Mouse (Mus musculus): ENCODE data around the gene Gsta3.
A peak's percentile ranks its signal among the peaks of the same experiment; 100 is the strongest.
"Not testable (repeated sequence)": the region's sequence is repeated elsewhere in the genome, so short reads cannot be mapped to it uniquely, and the experiment has no call there.

Gene Gsta3

GRCm38 (mm10) chr1:21253856-21254255 lies 13.5 kb downstream of the Gsta3 start:
- no peak for DNase-seq

- DNase-seq = no peak
These were observed 15.4 kb downstream of the Gsta3 start for GRCm38 (mm10) chr1:21255625-21256345.

DNA sequence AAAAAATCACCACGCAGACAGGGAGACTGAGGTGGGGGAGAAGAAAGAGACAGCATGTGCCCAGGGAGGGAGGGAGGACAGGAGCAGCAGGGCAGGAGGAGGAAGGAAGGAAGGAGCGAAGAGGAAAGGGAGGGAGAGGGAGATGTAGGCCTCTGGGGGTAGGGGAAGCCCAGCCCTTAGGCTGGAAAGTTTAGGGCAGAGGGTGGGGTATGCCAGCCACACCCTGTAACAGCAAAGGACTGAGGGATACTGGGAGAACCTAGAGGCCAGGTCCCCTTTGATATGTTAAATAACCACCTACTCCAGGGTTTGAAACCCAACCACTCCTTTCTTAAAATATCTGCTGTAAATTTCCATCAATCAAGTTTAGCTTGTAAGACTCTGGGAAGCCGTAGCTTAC lies 16.0 kb downstream of the Gsta3 start:
- DNase-seq = no peak

DNA sequence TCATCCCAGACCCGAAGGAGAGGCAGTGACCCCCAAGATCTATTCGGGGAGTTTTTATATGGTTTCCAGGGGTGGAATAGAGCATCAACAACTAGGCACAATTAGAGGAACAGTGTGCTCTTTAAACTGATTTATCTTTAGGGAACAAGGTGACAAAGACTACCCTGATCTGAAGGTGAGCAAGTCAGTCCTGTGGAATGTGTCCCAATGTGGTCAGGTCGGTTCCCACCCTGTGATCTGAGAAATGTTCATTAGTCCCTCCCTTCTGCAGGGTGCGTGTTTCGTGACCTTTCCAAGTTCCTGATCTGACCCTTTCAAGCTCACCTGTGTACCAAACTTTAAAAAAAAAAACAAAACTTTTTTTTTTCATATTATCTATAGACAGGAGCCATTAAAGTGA lies 16.5 kb downstream of the Gsta3 start:
- no peak for DNase-seq

GRCm38 (mm10) chr1:21259981-21260380 lies 19.6 kb downstream of the Gsta3 start:
- DNase-seq = not testable (repeated sequence)

DNA sequence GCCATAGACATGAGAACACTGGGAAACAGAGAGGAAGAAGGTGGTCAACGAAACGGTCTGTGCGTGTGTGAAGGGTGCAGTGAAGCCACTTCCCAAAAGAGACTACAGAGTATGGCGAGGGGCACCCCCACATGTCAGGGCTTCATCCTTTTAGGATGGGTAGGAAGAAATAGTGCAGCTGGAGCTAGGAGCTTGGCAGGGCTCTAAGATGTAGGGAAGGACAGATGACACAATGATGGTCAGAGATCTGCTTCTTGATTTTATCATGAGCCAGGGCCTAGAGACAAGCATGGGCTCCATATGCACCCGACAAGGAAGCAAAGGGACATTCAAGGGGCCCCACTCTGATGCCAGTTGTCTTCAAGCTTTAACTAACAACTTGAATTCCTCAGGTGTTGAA lies 22.0 kb downstream of the Gsta3 start:
- no peak for DNase-seq

DNA sequence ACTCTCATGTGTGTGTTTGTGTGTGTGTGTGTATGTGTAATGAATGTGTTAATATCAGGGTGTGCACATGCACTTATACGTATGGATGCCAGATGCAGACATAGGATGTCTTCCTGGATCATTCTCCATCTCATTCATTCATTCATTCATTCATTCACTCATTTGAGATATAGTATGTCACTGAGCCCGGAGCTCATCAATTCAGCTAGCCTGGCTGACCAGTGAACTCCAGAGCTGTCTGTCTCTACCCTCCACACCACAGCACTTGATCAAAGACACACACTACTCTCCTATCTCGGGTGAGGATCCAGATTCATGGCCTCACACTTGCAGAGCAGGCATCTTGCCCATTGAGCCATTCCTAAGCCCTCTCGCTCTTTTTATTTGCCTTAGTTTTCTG lies 23.6 kb downstream of the Gsta3 start:
- no peak for DNase-seq

DNA sequence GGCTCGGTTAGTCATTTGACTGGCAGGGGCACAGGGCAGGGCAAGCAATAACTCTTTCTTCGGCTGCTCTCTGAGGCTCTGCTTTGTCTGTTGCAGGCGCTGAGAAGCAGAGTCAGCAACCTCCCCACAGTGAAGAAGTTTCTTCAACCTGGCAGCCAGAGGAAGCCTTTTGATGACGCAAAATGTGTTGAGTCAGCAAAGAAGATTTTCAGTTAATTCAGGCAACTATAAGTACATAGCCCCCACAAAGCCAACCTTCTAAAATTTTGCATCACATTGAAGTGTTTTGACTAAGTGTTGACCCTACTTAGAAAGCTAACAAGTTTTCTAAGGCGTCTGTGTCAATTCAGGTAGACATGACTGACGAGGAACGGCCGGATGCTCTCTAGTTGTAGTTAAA lies 24.4 kb downstream of the Gsta3 start:
- no peak for DNase-seq

- no peak for DNase-seq
These were observed 26.4 kb downstream of the Gsta3 start for GRCm38 (mm10) chr1:21266766-21267165.

DNA sequence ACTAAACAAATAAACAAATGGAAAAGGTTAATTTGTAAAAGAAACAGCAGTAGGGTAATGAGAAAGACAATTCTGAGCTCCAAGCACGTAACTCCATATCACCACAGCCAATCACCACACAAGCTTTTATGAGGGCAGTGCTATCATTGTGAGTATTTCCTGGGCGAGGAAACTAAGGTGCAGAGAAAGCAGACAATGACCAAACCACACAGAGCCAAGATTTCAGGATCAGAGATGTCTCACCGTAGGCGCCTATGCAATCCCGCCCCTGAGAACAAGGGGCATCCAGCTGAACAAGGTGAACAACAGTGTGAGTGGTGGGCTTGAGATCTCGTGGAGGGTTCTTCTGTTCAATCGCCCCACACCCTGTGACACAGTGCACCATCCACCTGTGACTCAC lies 27.1 kb downstream of the Gsta3 start:
- DNase-seq = not testable (repeated sequence)

- DNase-seq = peak; percentile 82
These were observed 31.1 kb downstream of the Gsta3 start for GRCm38 (mm10) chr1:21271343-21272055.

DNA sequence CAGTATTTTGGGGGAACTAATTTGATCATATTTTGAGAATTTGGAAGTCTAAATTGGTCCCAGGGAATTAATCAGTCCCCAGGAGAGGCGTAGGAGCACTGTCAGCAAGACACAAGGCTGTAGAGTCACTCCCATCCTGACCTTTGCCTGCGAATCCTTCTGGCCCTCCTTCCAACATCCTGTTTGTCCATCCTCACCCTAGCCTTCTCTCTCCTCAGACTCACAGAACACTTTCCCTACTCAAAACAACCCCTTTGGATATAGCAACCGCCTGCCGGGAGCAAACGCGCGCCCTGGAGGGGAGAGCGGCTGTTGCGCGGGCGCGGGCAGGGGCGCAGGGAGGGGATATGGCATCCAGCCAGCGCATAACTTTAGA lies 31.7 kb downstream of the Gsta3 start:
- DNase-seq = peak; percentile 41

DNA sequence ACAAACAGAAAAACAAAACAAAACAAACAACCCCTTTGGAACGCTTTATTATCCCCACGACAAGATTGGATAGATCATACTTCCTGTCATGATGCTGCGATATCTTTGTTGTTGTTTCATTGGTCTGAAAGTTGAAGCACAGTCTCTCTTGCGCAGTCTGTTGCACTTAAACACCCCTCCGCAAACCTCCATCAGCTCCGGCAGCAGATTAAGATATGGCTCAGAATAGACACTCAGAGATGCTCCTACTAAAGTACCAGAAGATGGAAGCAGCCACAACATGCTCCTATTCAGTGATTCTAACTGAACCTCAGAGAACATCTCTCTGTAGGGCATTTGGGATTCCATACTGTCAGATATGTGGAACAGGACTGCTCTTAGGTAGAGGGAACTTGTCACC lies 32.7 kb downstream of the Gsta3 start:
- no peak for DNase-seq

DNA sequence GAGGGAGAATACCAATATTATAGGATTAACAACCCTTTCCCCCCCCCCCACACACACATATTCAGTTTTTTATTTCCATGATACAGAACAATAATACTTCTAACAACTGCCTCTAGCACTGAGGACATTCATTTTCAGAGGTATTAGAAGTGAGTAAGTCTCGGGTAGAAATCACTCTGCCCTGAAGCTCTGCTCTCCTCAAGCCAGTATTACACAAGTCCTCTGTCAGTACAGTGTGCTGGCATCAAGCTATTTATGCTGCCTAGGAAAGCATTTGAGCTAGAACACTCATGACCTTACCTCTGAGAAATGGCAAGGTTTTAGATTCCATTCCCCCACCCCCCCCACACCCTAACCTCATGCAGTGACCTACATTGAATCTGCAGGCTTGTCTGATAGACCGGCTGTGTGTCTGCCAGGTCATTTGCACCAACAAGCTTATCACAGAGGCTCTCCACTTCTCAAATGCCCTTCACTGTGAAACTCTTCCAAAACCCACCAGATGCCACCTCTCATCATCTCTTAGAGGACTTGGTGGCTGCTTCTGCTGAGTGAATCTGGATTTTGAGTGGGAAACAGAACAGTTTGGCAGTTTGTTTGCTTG lies 34.1 kb downstream of the Gsta3 start:
- DNase-seq = no peak

DNA sequence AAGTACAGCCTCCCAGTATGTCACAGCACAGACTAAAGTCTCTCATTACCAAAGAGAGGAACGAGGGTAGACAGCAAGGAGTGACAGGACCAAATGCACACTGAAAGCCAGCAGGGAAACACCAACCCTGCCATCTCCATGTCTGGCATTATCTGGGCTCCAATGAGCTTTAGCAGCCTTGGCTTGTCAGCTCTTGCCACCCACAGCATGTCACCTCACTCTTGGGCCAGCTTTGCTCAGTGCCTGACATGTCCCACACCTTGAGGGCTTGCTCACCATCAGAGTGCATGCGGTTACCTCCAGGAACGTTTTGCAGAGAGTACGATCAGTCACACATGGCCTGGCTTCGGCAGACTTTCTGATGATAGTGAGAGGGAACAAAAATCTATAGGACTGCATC lies 35.0 kb downstream of the Gsta3 start:
- DNase-seq = not testable (repeated sequence)

GRCm38 (mm10) chr1:21276158-21276557 lies 35.8 kb downstream of the Gsta3 start:
- DNase-seq = not testable (repeated sequence)

DNA sequence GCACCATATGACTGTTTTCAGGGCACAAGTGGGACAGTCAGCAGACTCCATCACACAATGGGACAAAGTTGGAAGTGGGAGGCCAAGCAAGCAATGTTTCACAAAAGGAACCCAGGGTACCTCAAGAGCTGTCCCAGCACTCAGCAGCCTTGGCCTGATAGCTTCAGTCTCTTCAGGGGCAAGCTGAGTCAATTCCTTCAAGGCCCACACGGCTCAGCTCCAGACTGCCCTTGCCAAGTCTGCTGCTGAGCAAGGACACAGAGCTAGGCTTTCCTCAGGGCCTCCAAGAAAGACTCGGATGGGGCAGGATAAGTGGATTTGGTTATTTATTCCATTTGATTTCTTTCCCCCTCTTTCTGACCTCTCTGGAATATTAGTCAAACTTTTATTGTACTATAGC lies 39.9 kb downstream of the Gsta3 start:
- DNase-seq = no peak

DNA sequence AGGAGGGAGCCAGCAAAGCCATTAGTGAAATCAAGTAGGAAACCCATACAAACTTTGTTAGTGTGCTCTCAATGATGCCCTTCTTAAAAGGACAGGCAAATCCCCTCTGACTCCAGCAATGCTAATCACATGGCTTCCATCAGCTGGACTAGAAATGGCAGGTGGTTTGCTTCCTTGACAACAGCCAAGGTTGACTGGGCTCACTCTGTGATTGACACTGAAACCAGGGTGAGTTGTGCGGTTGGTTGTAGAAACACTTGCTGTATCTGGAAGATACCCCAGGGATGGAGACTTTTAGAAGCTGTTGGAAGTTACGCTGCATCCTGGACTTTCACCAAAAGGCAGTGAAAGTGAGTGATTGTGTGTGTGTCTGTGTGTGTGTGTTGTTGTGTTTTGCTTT lies 44.3 kb downstream of the Gsta3 start:
- not testable (repeated sequence) for DNase-seq

DNA sequence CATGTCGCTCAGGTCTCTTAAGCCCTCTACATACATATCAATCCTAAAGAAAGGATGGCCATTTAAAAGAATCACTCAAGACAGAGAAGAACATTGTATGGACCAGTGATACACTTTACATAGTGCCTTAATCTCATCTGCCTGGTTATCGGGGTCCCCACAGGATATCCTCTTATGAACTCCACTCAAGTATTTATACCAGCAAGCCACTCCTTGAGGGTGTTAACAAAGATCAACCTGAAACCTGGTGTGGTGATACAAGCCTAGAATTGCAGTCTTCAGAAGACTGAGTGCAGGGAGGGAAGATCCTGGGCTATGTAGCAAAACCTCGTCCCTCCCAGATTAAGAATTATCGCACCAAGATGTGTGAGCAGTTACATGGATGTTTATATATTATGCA lies 51.0 kb downstream of the Gsta3 start:
- no peak for DNase-seq

- DNase-seq = no peak
These were observed 52.2 kb downstream of the Gsta3 start for GRCm38 (mm10) chr1:21292590-21292989.

DNA sequence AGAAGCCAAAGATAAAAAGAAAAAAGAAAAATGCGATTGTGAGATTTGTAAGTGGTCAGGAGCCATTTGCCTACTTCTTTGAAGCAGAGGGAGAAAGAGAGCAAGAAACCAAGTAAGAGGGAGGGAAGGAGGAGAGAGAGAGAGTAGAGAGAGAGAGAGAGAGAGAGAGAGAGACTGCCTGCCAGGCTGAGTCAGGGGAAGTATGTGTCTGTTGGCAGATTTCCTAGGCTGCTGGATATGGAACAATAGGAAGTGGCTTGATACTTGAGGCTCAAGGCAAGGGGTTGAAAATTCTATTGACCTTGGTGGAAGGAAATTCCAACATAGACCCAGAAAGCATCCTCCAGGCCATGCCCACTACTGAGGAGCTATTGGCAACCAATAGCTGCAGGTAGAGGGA lies 55.8 kb downstream of the Gsta3 start:
- DNase-seq = no peak

DNA sequence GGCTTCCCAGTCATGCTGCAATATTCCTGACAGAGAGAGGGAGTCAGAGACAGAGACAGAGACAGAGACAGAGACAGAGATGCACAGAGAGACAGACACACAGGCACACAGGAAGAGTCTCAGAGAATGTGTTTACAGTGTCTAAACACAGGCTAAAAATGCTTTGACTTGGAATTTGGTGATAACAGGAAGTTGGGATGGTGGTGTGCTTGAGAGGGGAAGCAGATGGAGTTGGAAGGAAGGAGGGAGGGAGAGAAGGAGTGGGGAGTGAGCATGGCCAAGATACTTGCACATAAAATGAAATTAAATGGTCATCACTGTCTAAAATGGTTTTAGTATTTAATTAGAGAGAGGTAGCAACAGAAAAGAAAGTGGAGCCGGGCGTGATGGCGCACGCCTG lies 57.7 kb downstream of the Gsta3 start:
- DNase-seq = no peak

- DNase-seq = no peak
These were observed 59.4 kb downstream of the Gsta3 start for GRCm38 (mm10) chr1:21299826-21300225.

DNA sequence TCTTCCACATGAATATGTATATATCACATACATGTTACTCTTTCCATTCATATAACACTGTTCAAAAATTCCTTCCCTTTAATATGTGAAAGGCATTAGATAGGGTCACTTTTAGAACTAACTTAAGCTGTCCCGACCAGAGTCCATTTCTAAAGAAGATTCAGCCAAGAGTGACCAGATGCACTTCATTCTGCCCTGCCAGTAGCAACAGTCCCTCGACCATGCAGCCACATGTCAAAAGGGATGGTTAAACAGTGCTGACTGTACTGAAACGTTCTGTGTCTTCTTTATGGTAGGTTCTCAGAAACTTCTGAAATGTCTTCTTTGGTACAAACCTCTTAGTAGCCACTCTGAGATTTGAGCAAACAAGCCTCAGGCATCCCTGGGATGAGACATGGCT lies 61.3 kb downstream of the Gsta3 start:
- no peak for DNase-seq

Measured in right cerebral cortex, postnatal 4 days (tissue).